Mouse (Mus musculus): ENCODE results near the gene Defb15.
"Not testable (repeated sequence)": the region's sequence is repeated elsewhere in the genome, so short reads cannot be mapped to it uniquely, and the experiment has no call there.

Gene Defb15

GRCm38 (mm10) chr8:21932610-21933009, at the start of gene Defb15:
Gene Defb15, minus strand, starts transcription at chr8:21932710.
- no peak for DNase-seq (ENCODE audit: low spot score in 2 of 2)

- DNase-seq (ENCODE audit: low spot score in 2 of 2), result no peak
These were observed 49.3 kb upstream of the Defb15 start for GRCm38 (mm10) chr8:21981664-21982337.

- no peak for DNase-seq (ENCODE audit: low spot score in 2 of 2)
These were observed 45.7 kb upstream of the Defb15 start for GRCm38 (mm10) chr8:21978193-21978592.

- no peak for DNase-seq (ENCODE audit: low spot score in 2 of 2)
These were observed 37.0 kb upstream of the Defb15 start, which contains the start of gene Ccdc70 for GRCm38 (mm10) chr8:21969475-21969874. Gene Ccdc70, plus strand, starts transcription at chr8:21969775.

- no peak for DNase-seq (ENCODE audit: low spot score in 2 of 2)
These were observed 34.1 kb upstream of the Defb15 start for GRCm38 (mm10) chr8:21966646-21967045.

- DNase-seq (ENCODE audit: low spot score in 2 of 2), result no peak
These were observed 25.9 kb upstream of the Defb15 start, which contains the start of gene Fam90a1a for GRCm38 (mm10) chr8:21958414-21958813. Gene Fam90a1a, plus strand, starts transcription at chr8:21958714.

GRCm38 (mm10) chr8:21956336-21956735, 23.8 kb upstream of the Defb15 start:
- DNase-seq (ENCODE audit: low spot score in 2 of 2), result no peak

GRCm38 (mm10) chr8:21955321-21955720, 22.8 kb upstream of the Defb15 start:
- DNase-seq (ENCODE audit: low spot score in 2 of 2), result peak in 1 of 2 experiments; percentile 1

GRCm38 (mm10) chr8:21947311-21948017, 15.0 kb upstream of the Defb15 start:
- DNase-seq (ENCODE audit: low spot score in 2 of 2), result no peak

- DNase-seq (ENCODE audit: low spot score in 2 of 2), result no peak
These were observed 14.0 kb upstream of the Defb15 start, which contains the start of gene Defb13 for GRCm38 (mm10) chr8:21946462-21946861. Gene Defb13, plus strand, starts transcription at chr8:21946762.

GRCm38 (mm10) chr8:21938052-21938451, 5.5 kb upstream of the Defb15 start, which contains the start of gene Defb35:
Gene Defb35, plus strand, starts transcription at chr8:21938352.
- DNase-seq (ENCODE audit: low spot score in 2 of 2), result not testable (repeated sequence)

GRCm38 (mm10) chr8:21930754-21931153, 1.8 kb downstream of the Defb15 start:
- DNase-seq (ENCODE audit: low spot score in 2 of 2), result not testable (repeated sequence)

GRCm38 (mm10) chr8:21915625-21916024, 16.9 kb downstream of the Defb15 start:
- no peak for DNase-seq (ENCODE audit: low spot score in 2 of 2)

- no peak for DNase-seq (ENCODE audit: low spot score in 2 of 2)
These were observed 20.0 kb downstream of the Defb15 start for GRCm38 (mm10) chr8:21912554-21912953.

GRCm38 (mm10) chr8:21911931-21912330, 20.6 kb downstream of the Defb15 start:
- no peak for DNase-seq (ENCODE audit: low spot score in 2 of 2)

- DNase-seq (ENCODE audit: low spot score in 2 of 2), result not testable (repeated sequence)
These were observed 26.2 kb downstream of the Defb15 start, which contains the start of gene Defb11 for GRCm38 (mm10) chr8:21906290-21906689. Gene Defb11, minus strand, starts transcription at chr8:21906412.

- not testable (repeated sequence) for DNase-seq (ENCODE audit: low spot score in 2 of 2)
These were observed 47.2 kb downstream of the Defb15 start, which contains the start of gene Defb9 for GRCm38 (mm10) chr8:21885321-21885720. Gene Defb9, minus strand, starts transcription at chr8:21885421.
